Mouse (Mus musculus) forebrain, embryonic 16.5 days (tissue): ENCODE measurements around the gene Rft1. TPM values are rescaled to one million over a fixed set of nuclear protein-coding genes. Genes with fewer than 3 reads are reported as not detected.
"Not testable (repeated sequence)": the region's sequence is repeated elsewhere in the genome, so short reads cannot be mapped to it uniquely, and the experiment has no call there.

ENCODE experiments used
- ATAC-seq: fragments of 200-750 bp; cut with Nextera tagmentation; 2 replicates; pipeline ENCODE4 v1.8.0; 2017; ENCODE audit warnings: mild to moderate bottlenecking, moderate library complexity
- H3K27ac ChIP-seq: fragments of 300-500 bp; sonication (generic); 2 replicates; pipeline ENCODE4 v1.5.1; 2014; ENCODE audit warnings: low read length, control low read depth
- H3K27me3 ChIP-seq: fragments of 300-500 bp; sonication (generic); replicated peaks from 2 replicates; pipeline ENCODE4 v1.6.1; 2014; ENCODE audit warnings: low read length; ENCODE audit not compliant: control insufficient read depth, insufficient read depth
- H3K36me3 ChIP-seq: fragments of 300-500 bp; sonication (generic); 2 replicates; pipeline ENCODE4 v1.6.1; 2014; ENCODE audit not compliant: control insufficient read depth, insufficient read depth
- H3K4me1 ChIP-seq: fragments of 300-500 bp; sonication (generic); replicated peaks from 2 replicates; pipeline ENCODE4 v1.6.1; 2014; ENCODE audit warnings: low read length; ENCODE audit not compliant: control insufficient read depth, insufficient read depth
- H3K4me2 ChIP-seq: fragments of 300-500 bp; sonication (generic); 2 replicates; pipeline ENCODE4 v1.6.1; 2014; ENCODE audit warnings: mild to moderate bottlenecking, low read length, control low read depth
- H3K4me3 ChIP-seq: fragments of 300-500 bp; sonication (generic); replicated peaks from 2 replicates; pipeline ENCODE4 v1.5.1; 2014; ENCODE audit warnings: mild to moderate bottlenecking, low read length, control low read depth
- H3K9ac ChIP-seq: fragments of 300-500 bp; sonication (generic); replicated peaks from 2 replicates; pipeline ENCODE4 v1.6.1; 2014; ENCODE audit warnings: low read depth, low read length, control low read depth
- H3K9me3 ChIP-seq: fragments of 300-500 bp; sonication (generic); 2 replicates; pipeline ENCODE4 v1.6.1; 2016; ENCODE audit warnings: low read length; ENCODE audit not compliant: control insufficient read depth
- WGBS: fragments of 180-500 bp; shearing (Covaris S2); extraction: QIAGEN DNeasy Blood & Tissue Kit; methylation state at CpG from one replicate; pipeline ENCODE4 v1.1.7; 2014; 5-methylcytosine and 5-hydroxymethylcytosine counted together
- polyA plus RNA-seq: library from polyadenylated mRNA; unstranded; fragments of >200 nt; fragmentation: Nextera tagmentation; extraction: Ambion mirVana; gene quantifications from 2 replicates; pipeline ENCODE4 v1.2.1, GENCODE M21; 2015

The Rft1 gene
- polyA plus RNA-seq, 1 experiment from 2014 or later, result 8.5 TPM

DNA sequence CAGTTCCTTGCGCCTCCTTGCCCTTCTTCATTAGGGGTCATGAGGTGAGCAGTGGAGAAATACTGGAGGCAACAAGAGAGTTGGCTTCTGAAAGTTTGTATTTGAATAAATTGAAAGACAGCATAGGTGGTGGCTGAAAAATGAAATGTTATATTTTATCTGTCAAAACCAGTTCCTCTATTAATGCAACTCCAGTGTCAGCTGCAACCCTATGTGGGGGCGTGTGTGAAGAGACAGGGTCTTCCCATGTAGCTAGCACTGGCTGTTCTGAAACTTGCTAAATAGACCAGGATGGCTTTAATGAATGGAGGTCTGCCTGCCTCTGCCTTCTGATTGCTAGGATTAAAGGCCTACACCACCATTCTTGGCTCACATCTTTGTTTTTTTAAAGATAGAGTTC, 57.7 kb downstream of the Rft1 start:
- no peak overlapping the region for H3K4me3 ChIP-seq
- H3K9me3 ChIP-seq, result no peaks in the 10 kb centered on the region
- no peak for ATAC-seq
- no peak overlapping the region for H3K27ac ChIP-seq
- no peaks in the 10 kb centered on the region for H3K36me3 ChIP-seq
- no peak overlapping the region for H3K4me2 ChIP-seq
- no peaks in the 10 kb centered on the region for H3K27me3 ChIP-seq
- WGBS, result 100% methylated on average over 2 of the region's 2 CpGs
- no peak overlapping the region for H3K9ac ChIP-seq
- peaks cover 3% of the 10 kb centered on the region for H3K4me1 ChIP-seq

DNA sequence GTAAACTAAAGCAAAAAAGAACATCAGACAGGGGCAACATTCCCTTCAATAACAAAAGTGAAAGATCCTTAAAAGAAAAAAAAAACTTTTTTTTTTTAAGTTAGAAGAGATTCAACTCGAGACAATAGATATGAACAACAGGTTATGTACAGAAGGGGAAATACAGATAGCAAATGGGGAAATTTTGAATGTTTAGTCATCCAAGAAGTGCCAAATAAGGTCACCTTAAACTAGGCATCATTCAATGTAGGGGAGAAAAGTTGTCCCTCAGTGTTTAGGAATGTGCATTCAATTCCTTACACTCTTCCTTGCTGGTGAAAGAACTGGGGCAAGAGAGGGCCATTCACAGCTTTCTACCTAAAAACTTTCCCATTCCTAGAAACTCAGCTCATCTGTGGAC, 59.6 kb downstream of the Rft1 start:
- Histone ChIP-seq H3K9ac (no peak overlapping the region), H3K4me1 (peaks cover 9% of the 10 kb centered on the region), H3K27ac (no peak overlapping the region), H3K9me3 (no peaks in the 10 kb centered on the region), H3K27me3 (no peaks in the 10 kb centered on the region), H3K4me3 (no peak overlapping the region), H3K36me3 (no peaks in the 10 kb centered on the region), H3K4me2 (no peak overlapping the region)
- 92% methylated on average over 1 of the region's 1 CpGs for WGBS
- ATAC-seq, result no peak

DNA sequence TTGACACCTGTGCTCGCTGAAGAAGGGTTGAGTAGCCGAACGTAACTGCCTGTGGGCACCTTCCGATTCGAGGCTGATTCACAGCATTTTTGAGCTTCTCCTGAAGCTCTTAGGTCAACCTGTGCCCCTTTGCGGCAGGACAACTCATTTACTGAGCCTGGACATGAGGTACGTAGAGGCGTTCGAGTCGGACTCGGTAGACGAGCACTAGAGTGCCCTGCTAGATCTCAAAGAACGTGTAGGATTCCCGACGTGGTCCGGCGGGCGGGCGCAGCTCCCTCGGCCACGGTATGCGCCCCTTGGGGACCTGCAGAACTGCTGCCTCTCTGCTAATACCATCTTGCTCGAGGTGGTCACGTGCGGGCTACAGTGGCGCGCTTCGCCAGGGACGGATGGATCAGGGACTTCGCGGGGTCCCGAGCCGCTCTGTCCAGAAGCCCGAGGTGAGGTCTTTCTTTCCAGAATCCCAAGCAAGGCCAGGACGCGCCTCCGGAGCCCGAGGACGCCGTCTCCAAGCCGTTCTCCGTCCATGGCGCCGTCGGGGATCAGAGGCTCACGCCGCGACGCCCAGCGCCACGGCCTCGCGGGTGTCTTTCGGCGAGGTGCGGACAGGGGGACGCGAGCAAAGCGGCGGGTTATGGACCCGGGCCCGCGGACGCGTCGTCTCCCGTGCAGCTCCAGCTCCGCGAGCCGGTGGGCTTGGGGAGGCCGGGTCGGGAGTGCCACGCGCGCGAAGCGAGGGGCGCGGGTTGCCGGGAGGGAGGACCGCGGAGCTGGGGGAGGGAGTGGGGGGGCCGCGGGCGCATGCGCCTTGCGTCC, 60.8 kb downstream of the Rft1 start, which contains the start of gene Sfmbt1:
Gene Sfmbt1 (plus strand): TSS at position 51 of the 819 bp plus-strand sequence.
- WGBS, result 2% methylated on average over 87 of the region's 87 CpGs
- Histone ChIP-seq H3K36me3 (no peaks in the 10 kb centered on the region), H3K27me3 (no peaks in the 10 kb centered on the region), H3K9ac (peak within 1 kb of the TSS; percentile 88), H3K9me3 (no peaks in the 10 kb centered on the region), H3K4me3 (peak within 1 kb of the TSS; percentile 89), H3K4me2 (peak within 1 kb of the TSS; percentile 61), H3K4me1 (peaks cover 9% of the 10 kb centered on the region), H3K27ac (peak within 1 kb of the TSS; percentile 96)
- peak; percentile 74 for ATAC-seq

- H3K4me1 ChIP-seq, result peaks cover 9% of the 10 kb centered on the region
- under 1% methylated on average over 57 of the region's 68 CpGs for WGBS
- H3K4me2 ChIP-seq, result peak overlapping the region; percentile 61
- H3K9me3 ChIP-seq, result no peaks in the 10 kb centered on the region
- peak overlapping the region; percentile 89 for H3K4me3 ChIP-seq
- peak; percentile 89 for ATAC-seq
- no peaks in the 10 kb centered on the region for H3K27me3 ChIP-seq
- H3K27ac ChIP-seq, result peak overlapping the region; percentile 96
- no peaks in the 10 kb centered on the region for H3K36me3 ChIP-seq
- peak overlapping the region; percentile 88 for H3K9ac ChIP-seq
Observed at GRCm38 (mm10) chr14:30715618-30716050, 61.5 kb downstream of the Rft1 start.

DNA sequence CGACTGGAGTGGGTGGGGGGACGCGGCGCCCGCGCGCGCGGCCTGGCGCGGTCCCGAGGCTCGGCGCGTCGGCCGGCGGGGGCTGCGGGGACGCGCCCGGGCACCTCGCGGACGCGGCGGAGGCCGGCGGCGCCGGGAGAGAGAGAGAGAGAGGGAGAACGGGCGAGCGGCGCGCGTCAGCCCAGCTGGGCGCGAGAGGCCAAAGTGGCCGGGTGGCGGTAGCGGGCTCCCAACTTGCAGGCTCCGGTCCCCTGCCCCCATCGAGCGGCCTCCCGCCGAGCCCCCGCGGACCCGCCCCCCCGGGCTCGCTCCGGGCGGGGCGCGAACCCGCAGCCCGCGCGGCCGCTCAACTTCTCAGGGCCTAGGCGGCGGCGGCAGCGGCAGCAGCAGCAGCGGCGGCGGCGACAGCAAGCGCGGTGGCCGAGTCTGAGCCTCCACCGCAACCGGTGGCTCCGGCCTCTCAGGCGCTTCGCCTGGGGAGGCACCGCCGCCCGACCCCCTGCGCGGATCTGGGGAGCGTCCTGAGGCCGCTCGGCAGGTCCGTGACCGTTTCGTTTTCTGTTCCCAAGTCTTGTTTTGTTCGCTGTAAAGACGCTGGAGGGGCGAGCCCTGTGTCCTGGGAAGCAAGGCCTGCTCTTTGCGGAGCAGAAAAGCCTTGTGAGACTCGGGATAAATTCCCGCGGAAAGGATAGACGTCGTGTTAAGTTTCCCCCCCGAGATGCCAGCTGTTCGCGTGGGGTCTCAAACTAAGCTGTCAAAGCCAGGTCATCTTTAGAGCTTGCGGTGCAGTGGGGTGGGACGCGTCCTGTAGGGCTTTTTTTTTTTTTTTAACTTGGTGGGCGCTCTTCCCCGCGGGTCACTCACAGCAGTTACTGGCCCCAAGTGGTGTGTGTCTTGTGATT, 62.1 kb downstream of the Rft1 start:
- H3K9me3 ChIP-seq, result no peaks in the 10 kb centered on the region
- no peaks in the 10 kb centered on the region for H3K27me3 ChIP-seq
- H3K4me2 ChIP-seq, result peak overlapping the region; percentile 61
- peak overlapping the region; percentile 96 for H3K27ac ChIP-seq
- no peaks in the 10 kb centered on the region for H3K36me3 ChIP-seq
- H3K4me1 ChIP-seq, result peaks cover 9% of the 10 kb centered on the region
- H3K9ac ChIP-seq, result peak overlapping the region; percentile 88
- WGBS, result under 1% methylated on average over 69 of the region's 106 CpGs
- peak overlapping the region; percentile 89 for H3K4me3 ChIP-seq
- peak; percentile 58 for ATAC-seq

DNA sequence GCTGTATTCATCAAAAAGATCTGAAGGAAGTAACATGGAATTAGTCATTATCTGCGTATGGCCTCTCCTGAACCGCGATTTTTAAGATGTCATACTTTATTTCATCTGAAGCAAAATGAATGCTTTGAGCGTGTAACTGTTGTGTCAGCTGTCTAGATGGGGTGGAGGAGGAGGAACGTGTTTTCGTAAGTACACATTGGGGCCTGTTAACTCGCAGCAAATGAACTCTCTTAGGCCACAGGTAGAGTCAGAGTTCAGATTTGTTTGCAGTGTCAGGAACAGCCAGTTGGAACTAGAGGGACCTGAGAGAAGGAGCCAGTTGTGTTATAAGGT, 62.8 kb downstream of the Rft1 start:
- WGBS, result 2% methylated on average over 7 of the region's 7 CpGs
- H3K27ac ChIP-seq, result no peak overlapping the region; the same call in 1 of the 2 replicates
- no peaks in the 10 kb centered on the region for H3K27me3 ChIP-seq
- no peak for ATAC-seq
- H3K4me3 ChIP-seq, result peak overlapping the region; percentile 89
- peaks cover 9% of the 10 kb centered on the region for H3K4me1 ChIP-seq
- peak overlapping the region; percentile 88 for H3K9ac ChIP-seq
- H3K36me3 ChIP-seq, result no peaks in the 10 kb centered on the region
- no peaks in the 10 kb centered on the region for H3K9me3 ChIP-seq
- H3K4me2 ChIP-seq, result peak overlapping the region; percentile 61

DNA sequence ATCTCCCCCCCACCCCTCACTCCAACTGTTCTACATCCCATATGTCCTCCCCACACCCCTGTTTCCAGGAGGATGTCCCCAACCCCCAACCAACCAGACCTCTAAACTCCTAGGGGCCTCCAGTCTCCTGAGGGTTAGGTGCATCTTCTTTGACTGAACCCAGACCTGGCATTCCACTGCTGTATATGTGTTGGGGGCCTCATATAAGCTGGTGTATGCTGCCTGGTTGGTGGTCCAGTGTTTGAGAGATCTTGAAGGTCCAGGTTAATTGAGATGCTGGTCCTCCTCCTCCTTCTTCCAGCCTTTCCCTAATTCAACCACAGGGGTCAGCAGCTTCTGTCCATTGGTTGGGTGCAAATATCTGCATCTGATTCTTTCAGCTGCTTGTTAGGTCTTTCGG, 64.5 kb downstream of the Rft1 start:
- not testable (repeated sequence) for ATAC-seq, H3K9ac ChIP-seq, H3K27ac ChIP-seq, H3K27me3 ChIP-seq, H3K4me1 ChIP-seq, H3K36me3 ChIP-seq, H3K9me3 ChIP-seq, H3K4me2 ChIP-seq, H3K4me3 ChIP-seq
- 95% methylated on average over 1 of the region's 1 CpGs for WGBS

GRCm38 (mm10) chr14:30719514-30719913, 65.4 kb downstream of the Rft1 start:
- Histone ChIP-seq H3K9me3 (no peaks in the 10 kb centered on the region), H3K36me3 (no peaks in the 10 kb centered on the region), H3K4me3 (no peak overlapping the region), H3K4me1 (peaks cover 9% of the 10 kb centered on the region), H3K9ac (no peak overlapping the region), H3K27me3 (no peaks in the 10 kb centered on the region), H3K4me2 (no peak overlapping the region), H3K27ac (no peak overlapping the region)
- 63% methylated on average over 1 of the region's 1 CpGs for WGBS
- ATAC-seq, result no peak

GRCm38 (mm10) chr14:30721850-30722249, 67.7 kb downstream of the Rft1 start:
- H3K9ac ChIP-seq, result no peak overlapping the region
- no peaks in the 10 kb centered on the region for H3K36me3 ChIP-seq
- H3K27ac ChIP-seq, result no peak overlapping the region
- no peak overlapping the region for H3K4me3 ChIP-seq
- no peak overlapping the region for H3K4me2 ChIP-seq
- no peaks in the 10 kb centered on the region for H3K9me3 ChIP-seq
- 84% methylated on average over 1 of the region's 1 CpGs for WGBS
- no peaks in the 10 kb centered on the region for H3K27me3 ChIP-seq
- H3K4me1 ChIP-seq, result peaks cover 7% of the 10 kb centered on the region
- no peak for ATAC-seq
